Mouse (Mus musculus): ENCODE measurements around the gene Akr1b7.
A peak's percentile ranks its signal among the peaks of the same experiment; 100 is the strongest.

The Akr1b7 gene

GRCm38 (mm10) chr6:34441556-34442257 lies 29.6 kb downstream of the Akr1b7 start:
- peak in 1 of 2 experiments; percentile 26 for DNase-seq

- DNase-seq: no peak
Observed at GRCm38 (mm10) chr6:34443791-34444190, 31.7 kb downstream of the Akr1b7 start.

- DNase-seq: peak; percentile 37 to 74
Observed at GRCm38 (mm10) chr6:34447961-34448360, 35.8 kb downstream of the Akr1b7 start.

GRCm38 (mm10) chr6:34448696-34449095 lies 36.6 kb downstream of the Akr1b7 start:
- DNase-seq: no peak

- DNase-seq: peak; percentile 23 to 53
Observed at GRCm38 (mm10) chr6:34452963-34453770, 41.0 kb downstream of the Akr1b7 start.

GRCm38 (mm10) chr6:34459456-34459855 lies 47.3 kb downstream of the Akr1b7 start:
- DNase-seq: no peak

GRCm38 (mm10) chr6:34460651-34461050 lies 48.5 kb downstream of the Akr1b7 start:
- DNase-seq: no peak

GRCm38 (mm10) chr6:34463582-34463981 lies 51.4 kb downstream of the Akr1b7 start:
- DNase-seq: no peak

GRCm38 (mm10) chr6:34471434-34472110 lies 59.4 kb downstream of the Akr1b7 start:
- no peak for DNase-seq

Measured in lung, postnatal 4 days (tissue).